Mouse (Mus musculus): ENCODE measurements around the gene Loxl3. TPM values are rescaled to one million over a fixed set of nuclear protein-coding genes. Genes with fewer than 3 reads are reported as not detected.

The Loxl3 gene
- total and polyA plus RNA-seq, 2 experiments from 2014 or later, result 4.3 to 9.8 TPM

DNA sequence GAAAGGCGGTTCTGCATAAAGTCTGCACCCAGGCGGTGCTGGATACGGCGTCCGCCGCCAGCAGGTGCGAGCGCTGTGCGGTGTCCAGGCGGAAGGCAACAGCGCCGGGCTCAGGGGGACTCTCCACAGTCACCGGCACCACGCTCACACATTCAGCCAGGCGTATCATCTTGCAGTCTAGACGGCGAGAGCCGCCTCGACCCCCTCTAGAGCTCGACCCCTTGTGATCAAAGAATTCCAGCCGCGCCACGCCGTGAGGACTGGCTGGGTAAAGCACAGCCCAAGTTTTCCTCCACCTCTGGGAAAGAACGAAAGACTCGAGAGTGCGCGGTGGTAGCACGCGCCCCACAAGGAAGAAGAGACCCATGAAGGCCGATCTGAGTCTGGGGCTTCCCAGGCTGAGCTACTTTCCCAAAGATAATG lies 1.2 kb upstream of the Loxl3 start:
- no peak for TF ChIP-seq CTCF (IDR thresholded peaks at IDR 0.05; ENCODE audit: low read depth)
- no peak for TF ChIP-seq EP300 (IDR thresholded peaks at IDR 0.05; ENCODE audit: low read depth)
- peaks cover 19% of the 10 kb centered on the region for H3K4me1 ChIP-seq (ENCODE audit: control insufficient read depth, insufficient read depth)
- peak overlapping the region; percentile 79 for H3K27ac ChIP-seq (ENCODE audit: low read depth)
- peak overlapping the region; percentile 72 for H3K4me3 ChIP-seq (ENCODE audit: low read depth, low read length)
- peaks cover 20% of the 10 kb centered on the region for H3K27me3 ChIP-seq (ENCODE audit: control insufficient read depth, insufficient read depth, low read length)
- peak overlapping the region; percentile 86 for H3K4me2 ChIP-seq (ENCODE audit: low read depth, low read length)
- H3K36me3 ChIP-seq (replicated peaks; ENCODE audit: control insufficient read depth, insufficient read depth, low read length), result no peaks in the 10 kb centered on the region
- DNase-seq (ENCODE audit: low spot score) (no peak), ATAC-seq (ENCODE audit: insufficient read depth, low read depth) (peak; percentile 40; the same call in 1 of the 2 replicates)
- no peaks in the 10 kb centered on the region for H3K9me3 ChIP-seq (replicated peaks; ENCODE audit: control insufficient read depth, low read length)
- H3K9ac ChIP-seq (replicated peaks; ENCODE audit: low read depth, low read length), result peak overlapping the region; percentile 54
- WGBS, result under 1% methylated on average over 31 of the region's 31 CpGs

DNA sequence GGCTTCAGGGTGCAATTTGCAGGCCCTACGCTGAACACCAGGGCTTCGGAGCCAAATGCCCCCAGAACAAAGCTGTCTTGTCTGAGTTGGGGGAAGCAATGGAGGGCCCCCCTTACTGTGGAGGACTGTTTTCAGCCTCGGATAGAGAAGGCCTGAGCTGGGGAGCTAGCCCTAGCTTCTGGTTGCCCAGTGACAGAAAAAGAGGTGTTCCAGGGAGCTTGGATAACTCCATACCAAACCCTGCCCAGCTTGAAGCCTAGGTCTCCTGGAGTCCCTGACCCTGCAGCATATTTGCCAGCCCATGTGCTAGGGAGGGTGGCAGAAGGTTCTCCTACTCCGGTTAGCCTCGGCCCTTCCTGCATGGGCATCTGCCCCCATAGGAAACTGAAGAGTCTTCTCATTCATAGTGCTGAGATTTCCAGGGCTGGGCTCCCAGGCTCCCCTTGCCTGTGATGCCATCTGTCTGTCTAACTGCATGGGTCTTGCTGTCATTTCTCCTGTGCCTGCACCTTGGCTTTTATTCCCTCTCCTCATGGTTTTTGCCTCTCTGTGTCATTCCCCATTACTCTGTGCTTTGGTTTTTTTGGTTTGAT lies 586 bp downstream of the Loxl3 start:
- TF ChIP-seq CTCF (IDR thresholded peaks at IDR 0.05; ENCODE audit: low read depth) (no peak), EP300 (IDR thresholded peaks at IDR 0.05; ENCODE audit: low read depth) (no peak)
- peak overlapping the region; percentile 86 for H3K4me2 ChIP-seq (ENCODE audit: low read depth, low read length)
- H3K27me3 ChIP-seq (ENCODE audit: control insufficient read depth, insufficient read depth, low read length), result peaks cover 14% of the 10 kb centered on the region
- DNase-seq (ENCODE audit: low spot score), result no peak
- H3K27ac ChIP-seq (ENCODE audit: low read depth), result peak overlapping the region; percentile 79
- peaks cover 26% of the 10 kb centered on the region for H3K4me1 ChIP-seq (ENCODE audit: control insufficient read depth, insufficient read depth)
- peak overlapping the region; percentile 54; the same call in 1 of the 2 replicates for H3K9ac ChIP-seq (replicated peaks; ENCODE audit: low read depth, low read length)
- no peaks in the 10 kb centered on the region for H3K36me3 ChIP-seq (replicated peaks; ENCODE audit: control insufficient read depth, insufficient read depth, low read length)
- ATAC-seq (ENCODE audit: insufficient read depth, low read depth), result no peak
- H3K9me3 ChIP-seq (replicated peaks; ENCODE audit: control insufficient read depth, low read length), result no peaks in the 10 kb centered on the region
- H3K4me3 ChIP-seq (ENCODE audit: low read depth, low read length), result peak overlapping the region; percentile 72
- WGBS, result 47% methylated on average over 5 of the region's 5 CpGs

- ATAC-seq (ENCODE audit: insufficient read depth, low read depth), result no peak
- no peak overlapping the region for H3K27ac ChIP-seq (ENCODE audit: low read depth)
- H3K9ac ChIP-seq (replicated peaks; ENCODE audit: low read depth, low read length), result no peak overlapping the region
- no peak overlapping the region for H3K4me2 ChIP-seq (ENCODE audit: low read depth, low read length)
- peaks cover 23% of the 10 kb centered on the region for H3K4me1 ChIP-seq (ENCODE audit: control insufficient read depth, insufficient read depth)
- H3K27me3 ChIP-seq (ENCODE audit: control insufficient read depth, insufficient read depth, low read length), result peaks cover 6% of the 10 kb centered on the region; the same call in 1 of the 2 replicates
- DNase-seq (ENCODE audit: low spot score), result no peak
- no peaks in the 10 kb centered on the region for H3K9me3 ChIP-seq (replicated peaks; ENCODE audit: control insufficient read depth, low read length)
- 74% methylated on average over 8 of the region's 8 CpGs for WGBS
- no peak overlapping the region for H3K4me3 ChIP-seq (ENCODE audit: low read depth, low read length)
- TF ChIP-seq EP300 (IDR thresholded peaks at IDR 0.05; ENCODE audit: low read depth) (no peak), CTCF (IDR thresholded peaks at IDR 0.05; ENCODE audit: low read depth) (no peak)
- no peaks in the 10 kb centered on the region for H3K36me3 ChIP-seq (replicated peaks; ENCODE audit: control insufficient read depth, insufficient read depth, low read length)
Measured at GRCm38 (mm10) chr6:83037188-83037587, 3.2 kb downstream of the Loxl3 start.

DNA sequence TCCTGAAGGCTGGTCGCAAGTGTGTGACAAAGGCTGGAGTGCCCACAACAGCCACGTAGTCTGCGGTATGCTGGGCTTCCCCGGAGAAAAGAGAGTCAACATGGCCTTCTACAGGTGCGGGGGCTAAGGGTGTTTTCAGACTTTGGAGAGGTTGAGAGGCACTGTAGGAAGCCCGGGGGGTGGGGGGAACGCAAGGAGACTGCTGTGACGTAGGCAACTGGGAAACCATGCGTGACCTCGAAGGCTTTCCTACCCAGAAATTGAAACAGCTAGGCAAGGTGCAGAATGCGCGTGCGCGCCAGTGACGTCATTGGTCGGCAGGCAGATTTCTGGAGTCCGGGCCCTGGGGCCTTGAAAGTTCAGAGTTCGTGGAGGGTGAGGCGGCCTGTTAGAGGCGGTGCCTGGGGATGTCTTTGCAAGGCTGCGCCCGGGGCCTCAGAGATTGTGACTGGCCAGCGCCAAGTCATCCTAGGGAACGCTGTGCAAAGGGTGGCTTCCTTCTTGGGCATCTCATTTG lies 4.6 kb downstream of the Loxl3 start:
- TF ChIP-seq CTCF (IDR thresholded peaks at IDR 0.05; ENCODE audit: low read depth) (no peak), EP300 (IDR thresholded peaks at IDR 0.05; ENCODE audit: low read depth) (no peak)
- Histone ChIP-seq H3K27ac (ENCODE audit: low read depth) (no peak overlapping the region), H3K4me1 (ENCODE audit: control insufficient read depth, insufficient read depth) (peaks cover 14% of the 10 kb centered on the region), H3K9ac (replicated peaks; ENCODE audit: low read depth, low read length) (no peak overlapping the region), H3K4me2 (ENCODE audit: low read depth, low read length) (peak overlapping the region; percentile 56), H3K27me3 (ENCODE audit: control insufficient read depth, insufficient read depth, low read length) (0 out of 2 replicates have a peak, but pooled peaks cover 3% of the 10 kb centered on the region), H3K4me3 (ENCODE audit: low read depth, low read length) (peak overlapping the region; percentile 30), H3K36me3 (replicated peaks; ENCODE audit: control insufficient read depth, insufficient read depth, low read length) (no peaks in the 10 kb centered on the region), H3K9me3 (replicated peaks; ENCODE audit: control insufficient read depth, low read length) (no peaks in the 10 kb centered on the region)
- peak; percentile 67 for ATAC-seq (ENCODE audit: insufficient read depth, low read depth)
- peak; percentile 69 for DNase-seq (ENCODE audit: low spot score)
- 13% methylated on average over 24 of the region's 24 CpGs for WGBS

DNA sequence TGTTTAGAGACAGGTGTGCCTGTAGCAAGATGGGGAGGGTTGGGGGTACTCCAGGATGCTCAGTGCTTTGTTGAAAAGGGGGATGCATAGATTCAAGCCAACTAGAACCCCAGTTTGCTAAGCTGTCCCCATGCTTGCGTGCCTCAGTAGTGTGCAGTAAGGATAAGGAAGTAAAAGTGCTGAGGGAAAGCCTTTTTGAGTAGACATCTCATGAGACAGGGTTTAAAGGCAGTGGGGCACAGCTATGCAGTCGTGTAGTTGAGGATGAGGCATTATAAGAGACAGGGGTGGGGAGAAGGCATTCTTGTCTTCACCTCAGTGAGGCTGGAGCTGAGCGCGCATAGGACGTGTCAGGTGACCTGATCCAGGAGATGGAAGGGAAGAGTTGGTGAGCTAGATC lies 6.6 kb downstream of the Loxl3 start:
- H3K27me3 ChIP-seq (ENCODE audit: control insufficient read depth, insufficient read depth, low read length), result 0 out of 2 replicates have a peak, but pooled peaks cover 3% of the 10 kb centered on the region
- DNase-seq (ENCODE audit: low spot score), result no peak
- no peak overlapping the region for H3K27ac ChIP-seq (ENCODE audit: low read depth)
- ATAC-seq (ENCODE audit: insufficient read depth, low read depth), result no peak
- TF ChIP-seq EP300 (IDR thresholded peaks at IDR 0.05; ENCODE audit: low read depth), result no peak
- no peak for TF ChIP-seq CTCF (IDR thresholded peaks at IDR 0.05; ENCODE audit: low read depth)
- H3K9ac ChIP-seq (replicated peaks; ENCODE audit: low read depth, low read length), result no peak overlapping the region
- H3K4me1 ChIP-seq (ENCODE audit: control insufficient read depth, insufficient read depth), result peaks cover 7% of the 10 kb centered on the region
- WGBS, result 79% methylated on average over 5 of the region's 5 CpGs
- no peak overlapping the region for H3K4me3 ChIP-seq (ENCODE audit: low read depth, low read length)
- no peaks in the 10 kb centered on the region for H3K36me3 ChIP-seq (replicated peaks; ENCODE audit: control insufficient read depth, insufficient read depth, low read length)
- no peaks in the 10 kb centered on the region for H3K9me3 ChIP-seq (replicated peaks; ENCODE audit: control insufficient read depth, low read length)
- no peak overlapping the region for H3K4me2 ChIP-seq (ENCODE audit: low read depth, low read length)
